Mouse (Mus musculus): Measurements from ENCODE around the gene Pald1. TPM values are rescaled to one million over a fixed set of nuclear protein-coding genes. Genes with fewer than 3 reads are reported as not detected.

Gene Pald1
- polyA plus RNA-seq, 1 experiment: 5.3 TPM

DNA sequence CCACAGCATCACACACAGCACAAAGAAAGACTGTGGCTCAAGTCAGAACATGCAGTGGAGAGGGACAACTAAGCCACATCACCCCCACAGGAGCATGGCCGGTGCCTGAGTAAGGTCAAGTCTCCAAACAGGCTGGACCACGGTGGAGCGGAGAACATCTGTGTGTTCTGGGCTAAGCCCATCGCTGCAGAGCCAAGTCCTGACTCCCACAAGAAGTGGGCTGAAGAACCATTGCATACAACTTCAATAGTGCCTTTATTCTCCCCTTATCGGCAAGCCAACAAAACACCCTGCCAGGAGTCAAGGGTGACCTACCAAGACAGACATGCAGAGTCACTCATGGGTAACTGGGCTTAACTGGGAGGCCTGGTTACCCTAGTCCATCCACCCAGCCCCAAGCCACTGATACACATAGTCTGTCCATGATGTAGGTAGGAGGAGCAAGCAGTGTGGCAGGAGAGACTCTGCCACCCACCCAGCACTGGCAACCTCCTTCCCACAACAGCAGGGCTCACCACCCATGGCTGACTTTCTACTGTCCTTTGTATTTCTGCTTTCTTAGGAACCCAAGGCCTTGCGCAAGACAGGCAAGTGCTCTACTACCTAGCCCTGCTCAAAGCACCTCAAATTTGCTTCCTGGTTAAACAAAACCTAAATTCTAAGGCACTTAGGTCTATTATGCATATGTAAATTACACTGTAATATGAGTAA, 8.4 kb downstream of the Pald1 start:
- Histone ChIP-seq H3K27ac (ENCODE audit: insufficient read depth, low read length) (no peak overlapping the region), H3K4me3 (ENCODE audit: insufficient read depth, low read length) (no peak overlapping the region), H3K4me1 (ENCODE audit: control insufficient read depth, insufficient read depth, low read length) (0 out of 2 replicates have a peak, but pooled peaks cover 6% of the 10 kb centered on the region)
- TF ChIP-seq POLR2A (IDR thresholded peaks at IDR 0.05; ENCODE audit: low read depth, low read length) (no peak), CTCF (IDR thresholded peaks at IDR 0.05; ENCODE audit: borderline replicate concordance, insufficient read depth, low read length) (no peak)

DNA sequence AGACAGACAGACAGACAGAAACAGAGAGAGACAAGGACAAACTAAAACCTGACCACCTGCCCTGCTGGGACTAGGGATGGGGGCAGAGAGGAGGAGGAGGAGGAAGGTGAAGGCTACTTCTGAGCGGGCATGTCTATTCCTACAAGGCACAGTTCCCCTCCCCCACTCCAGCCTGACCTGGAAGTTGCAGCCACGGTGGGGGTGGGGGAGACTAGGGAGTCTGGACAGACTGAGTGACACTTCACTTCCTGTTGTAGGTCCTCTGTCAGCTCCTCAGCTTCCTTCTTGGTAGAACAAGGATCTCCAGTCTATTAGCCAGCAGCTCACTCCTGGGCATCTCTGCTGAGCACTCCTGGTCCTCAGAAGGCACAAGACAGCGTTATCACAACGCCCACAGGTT, 9.3 kb downstream of the Pald1 start:
- Histone ChIP-seq H3K27ac (ENCODE audit: insufficient read depth, low read length) (no peak overlapping the region), H3K4me3 (ENCODE audit: insufficient read depth, low read length) (no peak overlapping the region), H3K4me1 (ENCODE audit: control insufficient read depth, insufficient read depth, low read length) (0 out of 2 replicates have a peak, but pooled peaks cover 6% of the 10 kb centered on the region)
- TF ChIP-seq CTCF (IDR thresholded peaks at IDR 0.05; ENCODE audit: borderline replicate concordance, insufficient read depth, low read length): no peak
- TF ChIP-seq POLR2A (IDR thresholded peaks at IDR 0.05; ENCODE audit: low read depth, low read length): no peak

DNA sequence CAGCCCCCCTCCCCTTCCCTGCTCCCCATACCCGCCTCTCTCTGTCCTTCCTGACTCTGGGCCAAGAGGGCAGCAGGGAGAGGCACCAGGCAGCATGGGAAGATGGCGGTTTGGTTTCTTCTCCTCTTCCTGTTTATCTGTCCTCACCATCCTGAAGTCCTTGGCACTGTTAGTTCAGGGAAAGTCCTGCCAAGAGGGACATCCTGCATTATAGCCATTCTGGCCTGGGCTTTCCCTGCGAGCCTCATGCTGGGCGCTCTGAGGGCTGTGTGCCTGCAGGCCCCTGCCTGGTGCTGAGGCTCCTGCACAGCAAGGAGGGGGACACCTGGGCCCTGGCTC, 10.8 kb downstream of the Pald1 start:
- Histone ChIP-seq H3K27ac (ENCODE audit: insufficient read depth, low read length) (no peak overlapping the region), H3K4me1 (ENCODE audit: control insufficient read depth, insufficient read depth, low read length) (0 out of 2 replicates have a peak, but pooled peaks cover 6% of the 10 kb centered on the region), H3K4me3 (ENCODE audit: insufficient read depth, low read length) (no peak overlapping the region)
- TF ChIP-seq CTCF (IDR thresholded peaks at IDR 0.05; ENCODE audit: borderline replicate concordance, insufficient read depth, low read length): no peak
- no peak for TF ChIP-seq POLR2A (IDR thresholded peaks at IDR 0.05; ENCODE audit: low read depth, low read length)

- Histone ChIP-seq H3K27ac (ENCODE audit: insufficient read depth, low read length) (no peak overlapping the region), H3K4me1 (ENCODE audit: control insufficient read depth, insufficient read depth, low read length) (0 out of 2 replicates have a peak, but pooled peaks cover 6% of the 10 kb centered on the region), H3K4me3 (ENCODE audit: insufficient read depth, low read length) (no peak overlapping the region)
- TF ChIP-seq CTCF (IDR thresholded peaks at IDR 0.05; ENCODE audit: borderline replicate concordance, insufficient read depth, low read length) (no peak), POLR2A (IDR thresholded peaks at IDR 0.05; ENCODE audit: low read depth, low read length) (no peak)
These were observed 11.3 kb downstream of the Pald1 start for GRCm38 (mm10) chr10:61371884-61372584.

DNA sequence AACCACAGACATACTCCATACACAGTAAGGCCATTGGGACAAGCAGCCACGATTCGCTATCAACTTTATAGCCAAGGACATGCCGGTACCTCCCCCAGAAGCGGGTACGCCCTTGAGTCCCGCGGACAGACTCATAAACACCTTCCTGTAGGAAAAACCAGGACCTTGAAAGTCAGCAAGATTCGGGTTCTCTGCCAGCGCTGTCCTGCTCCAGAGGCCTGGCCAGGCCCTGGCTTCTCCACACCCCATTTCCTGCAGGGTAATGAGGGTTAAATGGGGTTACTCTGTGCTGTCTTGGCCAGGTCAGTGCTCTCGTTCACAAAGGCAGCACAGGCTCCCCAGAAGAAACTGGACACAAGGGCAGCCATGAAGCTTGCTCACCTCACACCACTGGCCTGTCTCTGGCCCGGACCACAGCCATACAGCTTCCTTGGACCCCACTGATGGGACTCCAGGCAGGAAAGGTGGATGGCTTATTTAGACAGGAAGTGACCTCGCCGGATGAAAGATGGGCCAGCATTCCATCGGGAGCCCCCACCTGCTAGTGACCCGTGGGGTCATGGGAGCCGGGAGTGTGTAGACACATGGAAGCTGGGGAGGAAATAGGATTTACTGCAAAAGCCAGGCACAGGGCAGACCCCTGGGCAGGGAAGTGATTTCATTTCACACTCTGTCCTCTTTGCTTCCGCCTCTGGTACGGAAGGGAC, 12.9 kb downstream of the Pald1 start:
- no peak overlapping the region for H3K4me3 ChIP-seq (ENCODE audit: insufficient read depth, low read length)
- H3K4me1 ChIP-seq (ENCODE audit: control insufficient read depth, insufficient read depth, low read length): 0 out of 2 replicates have a peak, but pooled peaks cover 6% of the 10 kb centered on the region
- H3K27ac ChIP-seq (ENCODE audit: insufficient read depth, low read length): no peak overlapping the region
- TF ChIP-seq CTCF (IDR thresholded peaks at IDR 0.05; ENCODE audit: borderline replicate concordance, insufficient read depth, low read length) (no peak), POLR2A (IDR thresholded peaks at IDR 0.05; ENCODE audit: low read depth, low read length) (no peak)

- Histone ChIP-seq H3K4me1 (ENCODE audit: control insufficient read depth, insufficient read depth, low read length) (0 out of 2 replicates have a peak, but pooled peaks cover 6% of the 10 kb centered on the region), H3K27ac (ENCODE audit: insufficient read depth, low read length) (no peak overlapping the region), H3K4me3 (ENCODE audit: insufficient read depth, low read length) (no peak overlapping the region)
- no peak for TF ChIP-seq POLR2A (IDR thresholded peaks at IDR 0.05; ENCODE audit: low read depth, low read length)
These were observed 13.6 kb downstream of the Pald1 start for GRCm38 (mm10) chr10:61369755-61370154.

- no peak for TF ChIP-seq CTCF (IDR thresholded peaks at IDR 0.05; ENCODE audit: borderline replicate concordance, insufficient read depth, low read length)
- no peak for TF ChIP-seq POLR2A (IDR thresholded peaks at IDR 0.05; ENCODE audit: low read depth, low read length)
- H3K4me3 ChIP-seq (ENCODE audit: insufficient read depth, low read length): no peak overlapping the region
- no peaks in the 10 kb centered on the region for H3K4me1 ChIP-seq (ENCODE audit: control insufficient read depth, insufficient read depth, low read length)
- H3K27ac ChIP-seq (ENCODE audit: insufficient read depth, low read length): no peak overlapping the region
These were observed 17.4 kb downstream of the Pald1 start for GRCm38 (mm10) chr10:61365902-61366301.

DNA sequence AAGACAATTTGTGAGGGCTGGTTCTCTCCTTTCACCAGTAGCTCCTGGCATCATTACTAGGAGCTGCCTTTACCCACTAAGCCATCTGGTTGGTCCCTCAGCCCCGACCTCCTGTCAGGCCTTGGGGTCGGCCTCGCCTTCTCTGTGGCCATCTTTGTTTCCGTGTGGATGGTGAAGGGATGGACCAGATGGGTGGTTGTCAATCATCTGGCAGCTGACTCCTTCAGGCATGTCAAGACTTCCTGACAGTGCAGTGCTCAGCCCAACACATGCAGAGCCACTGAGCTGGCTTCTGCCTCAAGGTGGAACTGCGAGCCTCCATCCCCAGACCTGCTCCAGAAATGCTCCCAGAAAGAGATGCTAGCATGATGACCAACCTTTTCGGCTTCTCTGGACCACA, 18.9 kb downstream of the Pald1 start:
- TF ChIP-seq POLR2A (IDR thresholded peaks at IDR 0.05; ENCODE audit: low read depth, low read length) (no peak), CTCF (IDR thresholded peaks at IDR 0.05; ENCODE audit: borderline replicate concordance, insufficient read depth, low read length) (no peak)
- H3K4me1 ChIP-seq (ENCODE audit: control insufficient read depth, insufficient read depth, low read length): no peaks in the 10 kb centered on the region
- H3K27ac ChIP-seq (ENCODE audit: insufficient read depth, low read length): no peak overlapping the region
- H3K4me3 ChIP-seq (ENCODE audit: insufficient read depth, low read length): no peak overlapping the region

DNA sequence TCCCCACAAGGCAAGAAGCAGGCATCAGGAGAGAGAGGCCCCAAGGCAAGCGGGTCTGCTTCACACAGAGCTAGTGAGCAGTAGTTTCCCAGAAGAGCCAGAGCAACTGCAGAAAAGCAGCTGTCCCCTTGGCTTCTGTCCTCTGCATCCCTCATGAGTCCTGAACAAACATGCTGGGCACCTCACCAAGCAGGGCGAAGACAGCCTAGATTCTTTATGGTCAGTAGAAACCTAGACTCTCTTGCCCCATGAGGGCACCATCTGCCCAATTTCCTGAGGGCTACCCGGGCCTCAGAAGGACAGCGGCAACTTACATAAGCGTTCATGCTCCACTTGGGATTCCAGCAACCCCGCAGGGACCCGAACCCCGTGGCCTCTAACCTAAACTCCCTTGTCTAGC, 20.3 kb downstream of the Pald1 start:
- TF ChIP-seq POLR2A (IDR thresholded peaks at IDR 0.05; ENCODE audit: low read depth, low read length) (no peak), CTCF (IDR thresholded peaks at IDR 0.05; ENCODE audit: borderline replicate concordance, insufficient read depth, low read length) (no peak)
- no peaks in the 10 kb centered on the region for H3K4me1 ChIP-seq (ENCODE audit: control insufficient read depth, insufficient read depth, low read length)
- no peak overlapping the region for H3K4me3 ChIP-seq (ENCODE audit: insufficient read depth, low read length)
- H3K27ac ChIP-seq (ENCODE audit: insufficient read depth, low read length): no peak overlapping the region

DNA sequence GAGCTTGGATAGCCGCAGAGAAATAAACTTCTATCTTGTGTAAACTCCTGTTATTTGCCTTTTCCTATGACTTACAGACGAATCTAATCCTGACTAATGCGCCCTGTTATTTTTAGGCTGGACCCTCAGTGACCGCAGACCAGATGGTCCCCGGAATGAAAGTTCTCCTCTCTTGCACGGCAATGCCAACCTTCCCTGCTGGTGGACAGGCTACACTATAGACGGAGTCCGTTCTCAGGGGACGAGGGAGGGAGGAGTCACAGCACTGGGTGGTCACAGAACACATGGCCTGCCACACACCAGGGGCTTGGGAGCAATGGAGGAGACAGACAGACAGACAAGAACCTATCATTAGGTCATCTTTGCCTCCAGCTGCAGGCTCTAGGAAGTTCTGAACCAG, 20.8 kb downstream of the Pald1 start:
- Histone ChIP-seq H3K27ac (ENCODE audit: insufficient read depth, low read length) (no peak overlapping the region), H3K4me1 (ENCODE audit: control insufficient read depth, insufficient read depth, low read length) (no peaks in the 10 kb centered on the region), H3K4me3 (ENCODE audit: insufficient read depth, low read length) (no peak overlapping the region)
- no peak for TF ChIP-seq POLR2A (IDR thresholded peaks at IDR 0.05; ENCODE audit: low read depth, low read length)
- no peak for TF ChIP-seq CTCF (IDR thresholded peaks at IDR 0.05; ENCODE audit: borderline replicate concordance, insufficient read depth, low read length)
